Mouse (Mus musculus) MEL (cell line): ENCODE data around the gene Prkcq.

Source experiments
- CTCF ChIP-seq, 3 experiments: IDR thresholded peaks in 2 of 3; conservative IDR thresholded peaks in 1 of 3; 2 replicates each; pipeline ENCODE4 v1.5.1; 2011 to 2012; ENCODE audit warnings: low read length in 3 of 3, low read depth in 2 of 3, mild to moderate bottlenecking in 2 of 3, improper control_type of control experiment in 1 of 3, inconsistent platforms in 1 of 3, mixed read lengths in 1 of 3, moderate library complexity in 1 of 3; ENCODE audit not compliant: control insufficient read depth in 1 of 3, insufficient read depth in 1 of 3, poor library complexity in 1 of 3, severe bottlenecking in 1 of 3
- EP300 ChIP-seq, 2 experiments: IDR thresholded peaks; 2 replicates each; pipeline ENCODE4 v1.6.1; 2011; ENCODE audit warnings: improper control_type of control experiment in 2 of 2, low read length in 2 of 2, low read depth in 1 of 2, mild to moderate bottlenecking in 1 of 2
- SMC3 ChIP-seq: IDR thresholded peaks from 2 replicates; pipeline ENCODE4 v1.6.1; 2011; ENCODE audit warnings: low read depth, low read length, improper control_type of control experiment
- ZC3H11A ChIP-seq: IDR thresholded peaks from 2 replicates; pipeline ENCODE4 v1.6.1; 2012; ENCODE audit warnings: low read depth, mild to moderate bottlenecking, inconsistent platforms, low read length, improper control_type of control experiment

GRCm38 (mm10) chr2:11183991-11184390, 12.1 kb downstream of the Prkcq start:
- no peak for TF ChIP-seq CTCF (IDR thresholded peaks at IDR 0.05 in 2 of 3, conservative IDR thresholded peaks at IDR 0.05 in 1 of 3; ENCODE audit: control insufficient read depth in 1 of 3, insufficient read depth in 1 of 3, low read depth in 2 of 3, low read length in 3 of 3, poor library complexity in 1 of 3, severe bottlenecking in 1 of 3)
- no peak for TF ChIP-seq EP300 (IDR thresholded peaks at IDR 0.05; ENCODE audit: low read depth in 1 of 2, low read length in 2 of 2)
- TF ChIP-seq SMC3, result no peak
- TF ChIP-seq ZC3H11A, result no peak
